ENCODE assay signal across 16 mouse cellular contexts in genomic region chrX:169868223-169868622, GRCm38 (mm10).
DNase-seq lines count a peak whose midpoint lies in the region.
"Had no signal": no experiment of that assay in that cellular context is flagged by ENCODE, and none has a peak within 500 bp of the region (broad histone marks: within the 10 kb centered on the region; RNA-seq: fewer than 3 reads in every experiment).

No protein-coding gene starts in this region.

- peak; percentile 47 for DNase-seq in gastrocnemius, adult 18-20 months (ENCODE audit: low spot score)
- DNase-seq in gastrocnemius, postnatal 25 days, result no peak
- peak; percentile 26 to 34 for DNase-seq in heart, adult 9 months (ENCODE audit: low spot score in 2 of 2)
- no peak for DNase-seq in heart, adult 8-10 months (ENCODE audit: low spot score)
- DNase-seq in 3T3-L1 (ENCODE audit: low read depth, low spot score), result peak; percentile 70
- peak; percentile 27 for DNase-seq in adrenal gland, postnatal 25 days
- DNase-seq in kidney, postnatal 25 days, result no peak
- DNase-seq: B cell, adult 2 months; cerebellum, adult 8-10 months; cerebellum, postnatal 25 days; forebrain, postnatal 0 days; kidney, adult 18-20 months; kidney, postnatal 36 days; right cerebral cortex, postnatal 25 days; thymus, adult 18-20 months; thymus, postnatal 25 days had no signal

Comparison
In these comparisons a context has a peak if more than half of its experiments do, and no peak if none do; other contexts are left out.
1. DNase-seq: peak in gastrocnemius, adult 18-20 months (single experiment), heart, adult 9 months (2 of 2), 3T3-L1 (single experiment) and adrenal gland, postnatal 25 days (single experiment); none in gastrocnemius, postnatal 25 days (single experiment), heart, adult 8-10 months (single experiment) and kidney, postnatal 25 days (0 of 2).